24 mouse cellular contexts compared by ENCODE assay signal in genomic region chr8:5439054-5439453, GRCm38 (mm10).
DNase-seq lines count a peak whose midpoint lies in the region; ATAC-seq and TF ChIP-seq lines count a peak whose summit lies in the region.
"Had no signal": no experiment of that assay in that cellular context is flagged by ENCODE, and none has a peak within 500 bp of the region (broad histone marks: within the 10 kb centered on the region; RNA-seq: fewer than 3 reads in every experiment).

No protein-coding gene starts in this region.

- no peak overlapping the region for H3K9ac ChIP-seq in kidney, embryonic 15.5 days
- H3K9ac ChIP-seq in embryonic facial prominence, embryonic 14.5 days (ENCODE audit: low read depth, low read length): no peak overlapping the region
- H3K9ac ChIP-seq: embryonic facial prominence, embryonic 12.5 days; forebrain, embryonic 13.5 days; hindbrain, embryonic 12.5 days; hindbrain, embryonic 15.5 days had no signal

- no peak overlapping the region for H3K4me2 ChIP-seq in kidney, embryonic 15.5 days
- no peak overlapping the region for H3K4me2 ChIP-seq in embryonic facial prominence, embryonic 14.5 days (ENCODE audit: low read depth, low read length)
- H3K4me2 ChIP-seq: embryonic facial prominence, embryonic 12.5 days; forebrain, embryonic 13.5 days; heart, embryonic 11.5 days; hindbrain, embryonic 12.5 days; hindbrain, embryonic 15.5 days had no signal

- H3K4me1 ChIP-seq in kidney, embryonic 15.5 days: no peaks in the 10 kb centered on the region
- no peaks in the 10 kb centered on the region for H3K4me1 ChIP-seq in embryonic facial prominence, embryonic 14.5 days (ENCODE audit: control insufficient read depth, insufficient read depth, low read length)
- H3K4me1 ChIP-seq: embryonic facial prominence, embryonic 12.5 days; forebrain, embryonic 10.5 days; forebrain, embryonic 13.5 days; hindbrain, embryonic 12.5 days; hindbrain, embryonic 15.5 days had no signal

- no peak for TF ChIP-seq POLR2A in brain, embryonic 14.5 days (IDR thresholded peaks at IDR 0.05; ENCODE audit: borderline replicate concordance, extremely low read depth, insufficient read depth, insufficient read length, poor library complexity, severe bottlenecking)

- 0 out of 2 replicates have a peak, but pooled peaks have one; percentile 67 for ATAC-seq in kidney, embryonic 15.5 days (replicated peaks; ENCODE audit: low FRiP score)
- peak; percentile 90 for ATAC-seq in embryonic facial prominence, embryonic 14.5 days (ENCODE audit: low read depth)
- ATAC-seq: forebrain, embryonic 13.5 days; forebrain, embryonic 16.5 days; Patski had no signal

- peak; percentile 6 for DNase-seq in embryo, embryonic 10 days (ENCODE audit: low spot score)
- no peak for DNase-seq in embryo, embryonic 9.5 days (ENCODE audit: extremely low spot score)
- no peak for DNase-seq in kidney, adult 18-20 months
- peak; percentile 3 for DNase-seq in brain, embryonic 14.5 days (ENCODE audit: low read depth)
- peak; percentile 67 for DNase-seq in embryonic facial prominence, embryonic 14.5 days (ENCODE audit: low spot score)
- no peak for DNase-seq in MN1 (ENCODE audit: low spot score)
- DNase-seq: adrenal gland, postnatal 10 days; adrenal gland, postnatal 36 days; cerebellum, adult 11 months; cerebellum, adult 2 months; cerebellum, adult 9-11 months; cerebellum, postnatal 25 days; gastrocnemius, adult 2 months; gastrocnemius, postnatal 14 days; heart, adult 11 months had no signal

- 0 out of 2 replicates have a peak, but pooled peaks cover 2% of the 10 kb centered on the region for H3K9me3 ChIP-seq in kidney, embryonic 15.5 days (replicated peaks)
- peaks cover 12% of the 10 kb centered on the region; the same call in 1 of the 2 replicates for H3K9me3 ChIP-seq in embryonic facial prominence, embryonic 14.5 days (ENCODE audit: control insufficient read depth, low read length)
- H3K9me3 ChIP-seq: hindbrain, embryonic 15.5 days had no signal

- no peak overlapping the region for H3K4me3 ChIP-seq in kidney, embryonic 15.5 days (replicated peaks)
- H3K4me3 ChIP-seq in embryonic facial prominence, embryonic 14.5 days (ENCODE audit: low read depth, low read length): no peak overlapping the region
- H3K4me3 ChIP-seq: embryonic facial prominence, embryonic 12.5 days; forebrain, embryonic 10.5 days; forebrain, embryonic 13.5 days; gastrocnemius, adult 2 months; hindbrain, embryonic 12.5 days; hindbrain, embryonic 15.5 days had no signal

- TF ChIP-seq CTCF in brain, embryonic 14.5 days (IDR thresholded peaks at IDR 0.05; ENCODE audit: borderline replicate concordance, extremely low read depth, insufficient read depth, insufficient read length): no peak

- H3K27me3 ChIP-seq in kidney, embryonic 15.5 days: no peaks in the 10 kb centered on the region
- H3K27me3 ChIP-seq in embryonic facial prominence, embryonic 14.5 days (replicated peaks; ENCODE audit: control insufficient read depth, insufficient read depth, low read length): no peaks in the 10 kb centered on the region
- H3K27me3 ChIP-seq: embryonic facial prominence, embryonic 12.5 days; forebrain, embryonic 13.5 days; hindbrain, embryonic 12.5 days; hindbrain, embryonic 15.5 days; Patski had no signal

- WGBS in kidney, embryonic 15.5 days: 27% methylated on average over 2 of the region's 2 CpGs
- WGBS in embryonic facial prominence, embryonic 14.5 days: 39% methylated on average over 2 of the region's 2 CpGs

- H3K36me3 ChIP-seq in kidney, embryonic 15.5 days: no peaks in the 10 kb centered on the region
- H3K36me3 ChIP-seq in embryonic facial prominence, embryonic 14.5 days (ENCODE audit: control insufficient read depth, insufficient read depth, low read length): no peaks in the 10 kb centered on the region
- H3K36me3 ChIP-seq: embryonic facial prominence, embryonic 12.5 days; forebrain, embryonic 10.5 days; hindbrain, embryonic 12.5 days; hindbrain, embryonic 15.5 days had no signal

- H3K27ac ChIP-seq in kidney, embryonic 15.5 days: no peak overlapping the region
- no peak overlapping the region for H3K27ac ChIP-seq in embryonic facial prominence, embryonic 14.5 days (replicated peaks; ENCODE audit: low read depth, low read length)
- H3K27ac ChIP-seq: embryonic facial prominence, embryonic 12.5 days; forebrain, embryonic 10.5 days; forebrain, embryonic 13.5 days; gastrocnemius, adult 2 months; hindbrain, embryonic 12.5 days; hindbrain, embryonic 15.5 days had no signal

Comparison
In these comparisons a context has a peak if more than half of its experiments do, and no peak if none do; other contexts are left out.
1. DNase-seq: peak in embryo, embryonic 10 days (single experiment), brain, embryonic 14.5 days (single experiment) and embryonic facial prominence, embryonic 14.5 days (single experiment); none in embryo, embryonic 9.5 days (single experiment), kidney, adult 18-20 months (single experiment) and MN1 (single experiment).